Mouse (Mus musculus): ENCODE measurements around the gene Lgals12. TPM values are rescaled to one million over a fixed set of nuclear protein-coding genes. Genes with fewer than 3 reads are reported as not detected.

Gene Lgals12
- polyA plus RNA-seq (2014; fragmentation: Illumina TruSeq; extraction: RNeasy Lipid Tissue Mini Kit (QIAGEN cat#74804); ENCODE audit: low read depth, low replicate concordance) = 3.9 TPM

DNA sequence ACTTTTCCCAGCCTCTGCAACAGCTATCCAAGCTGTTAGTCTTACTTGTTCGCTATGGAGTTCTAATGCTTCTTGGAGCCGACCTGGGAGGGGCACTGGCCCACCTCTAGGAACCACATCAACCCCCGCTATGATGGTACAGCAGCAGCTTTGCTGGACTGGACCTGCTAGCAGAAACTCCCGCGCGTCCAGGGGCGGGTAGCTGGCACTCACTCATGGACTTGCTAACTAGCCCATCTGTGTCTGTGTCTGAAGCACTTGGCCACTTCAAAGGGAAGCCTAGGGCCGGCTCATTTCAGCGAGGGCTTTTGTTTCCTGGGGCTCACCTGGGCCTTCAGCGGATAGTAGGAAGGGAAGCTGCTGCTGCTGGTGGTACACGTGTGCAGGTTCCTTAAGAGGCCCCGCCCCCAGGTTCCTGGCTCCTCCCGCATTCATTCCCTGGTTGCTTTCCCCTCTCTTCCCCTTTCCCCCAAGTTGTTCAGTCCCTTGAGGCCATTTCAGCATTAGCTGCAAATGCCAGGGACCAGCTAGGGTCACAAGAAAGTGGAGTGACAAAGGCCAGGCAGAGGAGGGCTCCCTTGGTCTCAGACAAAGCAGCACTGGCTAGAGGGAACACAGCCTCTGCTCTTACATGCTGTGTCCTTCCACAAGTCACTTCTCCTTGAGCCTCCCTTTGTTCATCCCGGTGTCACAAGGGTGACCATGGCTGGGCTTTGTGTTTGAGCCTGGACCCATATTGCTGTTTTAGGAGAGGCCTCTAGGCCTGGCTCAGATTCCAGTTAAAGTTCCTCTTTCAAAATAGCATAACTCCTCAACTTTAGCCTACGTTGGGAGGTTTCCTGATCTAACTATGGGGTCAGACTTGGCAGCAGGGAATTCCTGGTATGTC, at the start of gene Lgals12:
TSS of gene Lgals12 (minus strand) at position 393 of the 889 bp plus-strand sequence.

DNA sequence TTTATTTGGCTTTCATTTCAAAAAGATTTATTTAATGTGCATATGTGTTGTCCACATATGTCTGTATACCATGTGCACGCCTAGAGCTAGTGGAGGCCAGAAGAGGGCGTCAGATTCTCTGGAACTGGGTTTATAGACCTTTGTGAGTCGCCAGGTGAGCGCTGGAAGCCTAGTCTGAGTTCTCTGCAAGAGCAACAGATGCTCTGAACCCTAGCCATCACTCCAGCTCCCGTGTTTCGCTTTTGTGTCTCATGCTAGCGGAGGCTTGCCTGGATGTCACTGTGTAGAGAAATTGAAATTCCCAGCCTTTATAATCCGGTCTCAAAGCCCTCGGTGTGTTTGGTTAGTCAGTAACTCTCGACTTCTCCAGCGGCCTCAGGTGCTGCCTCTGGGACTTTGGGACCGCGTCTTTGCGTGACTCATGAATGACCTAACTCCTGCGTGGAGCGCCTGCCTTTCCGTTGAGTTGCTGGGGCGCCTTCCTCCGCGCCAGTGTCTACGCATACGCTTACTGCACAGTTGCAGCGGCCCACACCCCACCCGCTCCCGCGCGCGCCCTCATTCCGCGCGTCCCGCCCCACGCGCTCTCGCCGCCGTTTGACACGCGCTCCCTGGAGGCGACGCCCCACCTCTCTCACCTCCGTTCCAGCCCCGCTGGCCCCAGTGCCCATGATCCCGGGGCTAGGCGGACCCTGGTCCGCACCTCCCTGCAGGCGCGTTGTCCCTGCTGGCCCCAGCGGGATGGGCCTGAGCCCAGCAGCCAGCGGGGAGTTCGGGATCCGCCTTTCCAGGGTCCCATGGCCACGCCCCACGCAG, 5.2 kb upstream of the Lgals12 start, which contains the start of gene Hrasls5:
TSS of gene Hrasls5 (plus strand) at position 600 of the 816 bp plus-strand sequence.

DNA sequence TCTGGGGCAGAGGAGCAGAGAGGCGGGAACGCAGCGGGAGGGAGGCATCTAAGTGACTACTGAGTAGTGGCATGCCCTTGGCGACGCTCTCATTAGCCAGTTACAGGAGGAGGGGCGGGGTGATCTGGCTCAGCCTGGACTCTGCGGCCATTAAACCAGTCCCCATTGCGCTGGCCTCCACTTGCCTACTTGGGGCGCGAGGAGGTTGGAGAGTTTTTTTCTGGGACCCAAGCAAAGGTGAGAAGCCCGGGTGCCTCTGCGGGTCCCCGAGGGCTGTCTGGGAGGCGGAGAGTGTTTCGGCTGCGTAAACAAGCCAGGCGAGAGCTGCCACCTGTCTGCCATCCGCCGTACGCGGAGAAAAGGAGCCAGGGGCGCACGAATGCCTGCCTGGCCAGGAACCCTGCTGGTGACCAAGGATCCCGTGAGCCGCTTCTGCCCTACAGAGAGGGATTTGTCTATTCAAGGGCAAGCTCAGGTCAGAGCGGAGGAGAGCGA, 49.6 kb downstream of the Lgals12 start, which contains the start of gene Pla2g16:
TSS of gene Pla2g16 (plus strand) at position 132 of the 495 bp plus-strand sequence.

Other genes with a start within 250 kb of the Lgals12 start
- gene Spindoc, start 224.2 kb downstream of the Lgals12 start, polyA plus RNA-seq (2014; fragmentation: Illumina TruSeq; extraction: RNeasy Lipid Tissue Mini Kit (QIAGEN cat#74804); ENCODE audit: low read depth, low replicate concordance) = 0.85 TPM
- 3.9 TPM for gene 2700081O15Rik, start 189.6 kb downstream of the Lgals12 start, polyA plus RNA-seq (2014; fragmentation: Illumina TruSeq; extraction: RNeasy Lipid Tissue Mini Kit (QIAGEN cat#74804); ENCODE audit: low read depth, low replicate concordance)
- gene Rtn3, start 123.9 kb downstream of the Lgals12 start, polyA plus RNA-seq (2014; fragmentation: Illumina TruSeq; extraction: RNeasy Lipid Tissue Mini Kit (QIAGEN cat#74804); ENCODE audit: low read depth, low replicate concordance) = 696 TPM
- 83.7 TPM for gene Atl3, start 113.2 kb downstream of the Lgals12 start, polyA plus RNA-seq (2014; fragmentation: Illumina TruSeq; extraction: RNeasy Lipid Tissue Mini Kit (QIAGEN cat#74804); ENCODE audit: low read depth, low replicate concordance)
- 7.6 TPM for gene Pla2g16, start 49.7 kb downstream of the Lgals12 start, polyA plus RNA-seq (2014; fragmentation: Illumina TruSeq; extraction: RNeasy Lipid Tissue Mini Kit (QIAGEN cat#74804); ENCODE audit: low read depth, low replicate concordance)
- gene Hrasls5, start 5.3 kb upstream of the Lgals12 start, polyA plus RNA-seq (2014; fragmentation: Illumina TruSeq; extraction: RNeasy Lipid Tissue Mini Kit (QIAGEN cat#74804); ENCODE audit: low read depth, low replicate concordance) = not detected
- 407 TPM for gene Slc22a19, start 104.1 kb upstream of the Lgals12 start, polyA plus RNA-seq (2014; fragmentation: Illumina TruSeq; extraction: RNeasy Lipid Tissue Mini Kit (QIAGEN cat#74804); ENCODE audit: low read depth, low replicate concordance)
- gene Slc22a26, start 195.5 kb upstream of the Lgals12 start, polyA plus RNA-seq (2014; fragmentation: Illumina TruSeq; extraction: RNeasy Lipid Tissue Mini Kit (QIAGEN cat#74804); ENCODE audit: low read depth, low replicate concordance) = 27.5 TPM